Mouse (Mus musculus) heart, adult 2 months (tissue): ENCODE results near the gene Secisbp2l. TPM values are rescaled to one million over a fixed set of nuclear protein-coding genes. Genes with fewer than 3 reads are reported as not detected.
A peak's percentile ranks its signal among the peaks of the same experiment; 100 is the strongest.

Source experiments
- DNase-seq, 2 experiments: peaks; one replicate each; pipeline ENCODE4 v3.0.0; 2021
- H3K27ac ChIP-seq: fragments of 200-600 bp; 2 replicates; pipeline ENCODE4 v1.8.1; 2022
- H3K27me3 ChIP-seq: fragments of 200-500 bp; 2 replicates; pipeline ENCODE4 v1.6.1; 2012; ENCODE audit warnings: mild to moderate bottlenecking, low read length, inconsistent platforms, mixed read lengths; ENCODE audit not compliant: control insufficient read depth, insufficient read depth
- H3K36me3 ChIP-seq: fragments of 200-500 bp; 2 replicates; pipeline ENCODE4 v1.6.1; 2012; ENCODE audit warnings: low read length, inconsistent platforms; ENCODE audit not compliant: control insufficient read depth, insufficient read depth
- H3K4me1 ChIP-seq: fragments of 200-500 bp; 2 replicates; pipeline ENCODE4 v1.6.1; 2011; ENCODE audit warnings: low read length; ENCODE audit not compliant: control insufficient read depth, insufficient read depth
- H3K4me3 ChIP-seq: fragments of 200-600 bp; 2 replicates; pipeline ENCODE4 v1.8.1; 2022
- H3K79me2 ChIP-seq: fragments of 200-500 bp; replicated peaks from 2 replicates; pipeline ENCODE4 v1.6.1; 2012; ENCODE audit warnings: mild to moderate bottlenecking, inconsistent platforms, low read length, moderate library complexity, mixed read lengths; ENCODE audit not compliant: control insufficient read depth, insufficient read depth
- H3K9ac ChIP-seq: fragments of 200-500 bp; 2 replicates; pipeline ENCODE4 v1.6.1; 2012; ENCODE audit warnings: low read depth, mild to moderate bottlenecking, control low read depth, inconsistent platforms, low read length, mixed read lengths
- CTCF ChIP-seq: fragments of 200-600 bp; IDR thresholded peaks from 2 replicates; pipeline ENCODE4 v1.8.1; 2022; ENCODE audit warnings: antibody characterized with exemption, mild to moderate bottlenecking, moderate library complexity
- EP300 ChIP-seq: fragments of 200-500 bp; IDR thresholded peaks from 2 replicates; pipeline ENCODE4 v1.6.1; 2011; ENCODE audit warnings: low read depth, low read length, control low read depth; ENCODE audit not compliant: insufficient read depth
- POLR2A ChIP-seq: fragments of 200-500 bp; IDR thresholded peaks from 2 replicates; pipeline ENCODE4 v1.6.1; 2011; ENCODE audit warnings: mild to moderate bottlenecking, low read depth, low read length, control low read depth; ENCODE audit not compliant: insufficient read depth
- WGBS: fragments of 180-500 bp; shearing (Covaris S2); methylation state at CpG from one replicate; pipeline ENCODE4 v1.1.7; 2018; 5-methylcytosine and 5-hydroxymethylcytosine counted together
- intact Hi-C: fragments of 180-260 bp; cut with DNase I; formaldehyde crosslinking; loops from one replicate; pipeline ENCODE4 v1.15.1; 2025
- polyA plus RNA-seq: library from polyadenylated mRNA; depleted of rRNA; stranded (reverse); fragments of >200 nt; gene quantifications from 2 replicates; pipeline ENCODE4 v1.2.3, GENCODE M21; 2012
- total RNA-seq, 2 experiments: library from RNA; stranded (reverse); gene quantifications; 2 replicates each; pipeline ENCODE4 v1.2.3; 2021

The Secisbp2l gene
- total and polyA plus RNA-seq, 3 experiments, result 6.9 to 28.9 (median 23.1) TPM

- TF ChIP-seq EP300 (no peak), CTCF (no peak), POLR2A (no peak)
- Histone ChIP-seq H3K4me3 (no peak overlapping the region), H3K9ac (no peak overlapping the region), H3K27me3 (no peaks in the 10 kb centered on the region), H3K27ac (no peak overlapping the region), H3K79me2 (peaks cover 5% of the 10 kb centered on the region), H3K4me1 (peaks cover 8% of the 10 kb centered on the region), H3K36me3 (peaks cover 19% of the 10 kb centered on the region)
- 59% methylated on average over 4 of the region's 4 CpGs for WGBS
- DNase-seq, result no peak
- intact Hi-C loops, result loop anchor here (2.0 to 5.0 kb wide), 2 partner anchors 75 to 368 kb away; partner anchors contain the start of genes Cops2, Dtwd1, Fam227b and Galk2
Measured at GRCm38 (mm10) chr2:125783868-125784267, 1.2 kb upstream of the Secisbp2l start.

GRCm38 (mm10) chr2:125781978-125782718, 522 bp downstream of the Secisbp2l start:
- H3K36me3 ChIP-seq, result peaks cover 19% of the 10 kb centered on the region
- WGBS, result under 1% methylated on average over 44 of the region's 44 CpGs
- intact Hi-C loops, result loop anchor here (2.0 to 5.0 kb wide), 2 partner anchors 77 to 370 kb away; partner anchors contain the start of genes Cops2, Dtwd1, Fam227b and Galk2
- no peaks in the 10 kb centered on the region for H3K27me3 ChIP-seq
- peaks cover 6% of the 10 kb centered on the region for H3K79me2 ChIP-seq
- peak overlapping the region; percentile 88 for H3K4me3 ChIP-seq
- no peak for TF ChIP-seq POLR2A
- TF ChIP-seq EP300, result no peak
- TF ChIP-seq CTCF, result no peak
- peak overlapping the region; percentile 90 for H3K9ac ChIP-seq
- H3K4me1 ChIP-seq, result peaks cover 9% of the 10 kb centered on the region
- peak overlapping the region; percentile 90 for H3K27ac ChIP-seq
- no peak for DNase-seq

DNA sequence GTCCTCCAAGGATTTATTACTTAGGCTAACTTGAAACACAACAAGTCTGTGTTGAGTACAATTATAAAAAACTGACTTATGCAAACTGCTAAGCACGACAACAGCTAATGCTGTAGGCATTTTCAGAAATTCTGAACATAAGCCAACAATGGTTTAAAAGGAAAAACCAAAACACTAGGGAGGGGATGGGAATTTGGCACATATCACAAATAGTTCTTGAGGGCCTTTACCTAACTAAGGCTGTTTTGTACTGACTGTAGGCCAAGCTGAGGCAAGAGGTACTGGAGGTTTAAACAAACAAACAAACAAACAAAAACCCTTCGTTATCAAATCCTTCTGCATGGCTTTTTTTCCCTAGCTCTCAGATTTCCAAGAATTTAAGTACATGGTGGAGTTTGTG, 1.7 kb downstream of the Secisbp2l start:
- peaks cover 19% of the 10 kb centered on the region for H3K36me3 ChIP-seq
- peaks cover 9% of the 10 kb centered on the region for H3K79me2 ChIP-seq
- no peak overlapping the region for H3K9ac ChIP-seq
- intact Hi-C loops, result loop anchor here (5.0 kb wide), 1 partner anchor 371 kb away; the partner anchor contains the start of genes Dtwd1 and Fam227b
- peak overlapping the region; percentile 90; the same call in 1 of the 2 replicates for H3K27ac ChIP-seq
- peak overlapping the region; percentile 88 for H3K4me3 ChIP-seq
- no peaks in the 10 kb centered on the region for H3K27me3 ChIP-seq
- H3K4me1 ChIP-seq, result peaks cover 9% of the 10 kb centered on the region
- 19% methylated on average over 2 of the region's 2 CpGs for WGBS
- no peak for TF ChIP-seq CTCF
- DNase-seq, result no peak

GRCm38 (mm10) chr2:125778380-125778779, 4.3 kb downstream of the Secisbp2l start:
- TF ChIP-seq POLR2A (no peak), EP300 (no peak), CTCF (no peak)
- peaks cover 9% of the 10 kb centered on the region for H3K4me1 ChIP-seq
- intact Hi-C loops, result loop anchor here (5.0 kb wide), 1 partner anchor 54 kb away; no protein-coding TSS in a partner anchor
- WGBS, result 83% methylated on average over 12 of the region's 12 CpGs
- H3K27me3 ChIP-seq, result no peaks in the 10 kb centered on the region
- DNase-seq, result no peak
- H3K36me3 ChIP-seq, result peaks cover 19% of the 10 kb centered on the region
- peaks cover 11% of the 10 kb centered on the region for H3K79me2 ChIP-seq
- H3K4me3 ChIP-seq, result no peak overlapping the region
- no peak overlapping the region for H3K27ac ChIP-seq
- H3K9ac ChIP-seq, result no peak overlapping the region

DNA sequence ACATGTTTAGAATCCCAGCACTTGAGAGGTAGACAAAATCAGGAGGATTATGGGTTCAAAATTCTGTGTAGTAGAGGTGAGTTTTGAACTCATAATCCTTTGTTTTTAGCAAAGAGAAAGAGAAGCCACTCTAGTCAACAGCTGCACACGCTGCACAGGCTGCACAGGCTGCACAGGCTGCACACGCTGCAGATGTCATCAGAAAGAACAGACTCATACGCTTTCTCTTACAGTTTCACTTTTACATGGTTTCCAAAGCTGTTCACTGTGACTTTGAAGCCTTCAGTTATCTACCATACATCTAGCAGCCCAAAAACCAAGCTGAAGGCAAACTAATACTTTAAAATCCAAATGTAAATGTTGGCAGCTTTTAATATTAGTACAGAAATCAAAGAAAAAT, 5.7 kb downstream of the Secisbp2l start:
- TF ChIP-seq POLR2A, result no peak
- no peak for TF ChIP-seq CTCF
- no peak for TF ChIP-seq EP300
- no peak for DNase-seq
- H3K27me3 ChIP-seq, result no peaks in the 10 kb centered on the region
- intact Hi-C loops, result loop anchor here (5.0 kb wide), 1 partner anchor 55 kb away; no protein-coding TSS in a partner anchor
- peaks cover 9% of the 10 kb centered on the region for H3K4me1 ChIP-seq
- no peak overlapping the region for H3K4me3 ChIP-seq
- 78% methylated on average over 3 of the region's 3 CpGs for whole genome bisulfite sequencing
- H3K79me2 ChIP-seq, result peaks cover 11% of the 10 kb centered on the region
- no peak overlapping the region for H3K27ac ChIP-seq
- peaks cover 16% of the 10 kb centered on the region for H3K36me3 ChIP-seq
- no peak overlapping the region for H3K9ac ChIP-seq

- DNase-seq, result no peak
- TF ChIP-seq POLR2A, result no peak
- no peak for TF ChIP-seq EP300
- no peak for TF ChIP-seq CTCF
- peaks cover 5% of the 10 kb centered on the region for H3K36me3 ChIP-seq
- H3K27me3 ChIP-seq, result no peaks in the 10 kb centered on the region
- H3K4me3 ChIP-seq, result no peak overlapping the region
- no peak overlapping the region for H3K9ac ChIP-seq
- H3K4me1 ChIP-seq, result peaks cover 4% of the 10 kb centered on the region
- H3K79me2 ChIP-seq, result peaks cover 11% of the 10 kb centered on the region
- intact Hi-C loops, result loop anchor here (5.0 kb wide), 1 partner anchor 57 kb away; no protein-coding TSS in a partner anchor
- 47% methylated on average over 7 of the region's 7 CpGs for WGBS
- H3K27ac ChIP-seq, result no peak overlapping the region
Measured at GRCm38 (mm10) chr2:125775661-125776060, 7.0 kb downstream of the Secisbp2l start.
